Mouse (Mus musculus) embryo, embryonic 10 days (tissue): ENCODE results near the gene AI413582.
A peak's percentile ranks its signal among the peaks of the same experiment; 100 is the strongest.

Experiments
- DNase-seq: peaks from one replicate; pipeline ENCODE4 v3.0.0-alpha.2; 2015; ENCODE audit warnings: low spot score

AI413582 gene

GRCm38 (mm10) chr17:27555512-27556172, 9.9 kb downstream of the AI413582 start:
- peak; percentile 96 for DNase-seq

- DNase-seq, result peak; percentile 90
These were observed 10.5 kb downstream of the AI413582 start for GRCm38 (mm10) chr17:27555075-27555511.

GRCm38 (mm10) chr17:27554062-27554960, 11.2 kb downstream of the AI413582 start:
- DNase-seq, result no peak

- no peak for DNase-seq
These were observed 13.0 kb downstream of the AI413582 start for GRCm38 (mm10) chr17:27552215-27553201.

GRCm38 (mm10) chr17:27551393-27551940, 14.1 kb downstream of the AI413582 start:
- no peak for DNase-seq

- no peak for DNase-seq
These were observed 16.3 kb downstream of the AI413582 start for GRCm38 (mm10) chr17:27549234-27549633.

GRCm38 (mm10) chr17:27547253-27547868, 18.2 kb downstream of the AI413582 start:
- no peak for DNase-seq

- DNase-seq, result no peak
These were observed 18.9 kb downstream of the AI413582 start for GRCm38 (mm10) chr17:27546574-27547085.

- DNase-seq, result no peak
These were observed 19.6 kb downstream of the AI413582 start for GRCm38 (mm10) chr17:27545991-27546390.

GRCm38 (mm10) chr17:27544551-27544950, 21.0 kb downstream of the AI413582 start:
- no peak for DNase-seq

- no peak for DNase-seq
These were observed 23.6 kb downstream of the AI413582 start for GRCm38 (mm10) chr17:27541984-27542383.

GRCm38 (mm10) chr17:27541261-27541660, 24.3 kb downstream of the AI413582 start:
- no peak for DNase-seq

- DNase-seq, result peak; percentile 97
These were observed 30.8 kb downstream of the AI413582 start for GRCm38 (mm10) chr17:27534718-27535117.

- DNase-seq, result no peak
These were observed 32.2 kb downstream of the AI413582 start for GRCm38 (mm10) chr17:27533354-27533753.

- DNase-seq, result no peak
These were observed 33.5 kb downstream of the AI413582 start for GRCm38 (mm10) chr17:27532095-27532494.

GRCm38 (mm10) chr17:27528767-27529166, 36.8 kb downstream of the AI413582 start:
- no peak for DNase-seq

GRCm38 (mm10) chr17:27528030-27528429, 37.5 kb downstream of the AI413582 start:
- DNase-seq, result no peak

- no peak for DNase-seq
These were observed 38.4 kb downstream of the AI413582 start for GRCm38 (mm10) chr17:27527188-27527587.

GRCm38 (mm10) chr17:27523121-27523520, 42.4 kb downstream of the AI413582 start:
- DNase-seq, result no peak

GRCm38 (mm10) chr17:27521303-27521702, 44.3 kb downstream of the AI413582 start, which contains the start of gene Grm4:
Gene Grm4, minus strand, starts transcription at chr17:27521403.
- DNase-seq, result no peak

GRCm38 (mm10) chr17:27520557-27520956, 45.0 kb downstream of the AI413582 start:
- peak; percentile 64 for DNase-seq
